Mouse (Mus musculus): ENCODE results near the gene Tmem130. TPM values are rescaled to one million over a fixed set of nuclear protein-coding genes. Genes with fewer than 3 reads are reported as not detected.

Gene Tmem130
- 0.42 and 0.90 TPM in 2 replicates for polyA plus RNA-seq (2015; fragmentation: Nextera tagmentation; extraction: Ambion mirVana)

DNA sequence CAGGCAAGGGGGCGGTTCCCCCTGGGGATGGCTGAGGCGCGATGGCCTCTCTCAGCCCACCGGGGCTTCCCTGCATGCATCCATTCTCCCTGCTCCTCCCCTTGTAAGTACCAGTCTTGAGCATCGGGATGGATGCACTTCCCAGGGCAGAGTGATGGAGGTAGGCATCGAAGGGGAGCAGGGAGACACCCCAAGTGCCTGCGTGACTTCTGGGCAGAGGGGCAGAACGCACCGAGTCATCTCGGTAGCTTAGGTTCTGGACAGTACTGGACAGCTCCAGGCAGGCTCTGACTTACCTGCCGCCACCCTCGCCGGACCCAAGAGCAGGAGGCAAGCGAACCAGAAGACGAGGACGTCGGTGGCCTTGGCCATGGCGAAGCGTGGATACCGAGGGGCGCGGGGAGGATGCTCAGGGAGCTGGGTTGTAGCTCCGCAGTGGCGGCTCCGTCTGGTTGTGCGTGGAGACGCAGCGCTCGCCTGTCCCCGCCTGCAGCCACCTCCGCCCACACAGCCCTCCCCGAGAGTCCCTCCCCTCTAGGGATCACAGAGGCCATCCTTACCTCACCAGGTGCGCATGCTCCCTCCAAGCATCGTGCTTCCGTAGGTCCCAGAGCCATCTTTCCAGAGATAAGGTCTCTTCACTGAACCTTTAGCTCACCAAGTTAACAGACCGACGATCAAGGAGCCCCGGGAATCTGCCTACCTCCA is at the start of gene Tmem130:
Gene Tmem130 (minus strand): TSS at position 658 of the 708 bp plus-strand sequence.
- ATAC-seq (ENCODE audit: low FRiP score, low TSS enrichment) = peak; percentile 37; the same call in 1 of the 2 replicates
- WGBS = 1% methylated on average over 37 of the region's 38 CpGs
- Histone ChIP-seq H3K9ac (replicated peaks; ENCODE audit: low read length) (0 out of 2 replicates have a peak within 1 kb of the TSS, but pooled peaks have one; percentile 15), H3K4me2 (replicated peaks; ENCODE audit: low read depth, low read length) (peak within 1 kb of the TSS; percentile 55), H3K4me1 (ENCODE audit: insufficient read depth, low read length) (peaks cover 9% of the 10 kb centered on the region), H3K27me3 (ENCODE audit: insufficient read depth, low read length) (peaks cover 32% of the 10 kb centered on the region), H3K4me3 (ENCODE audit: low read length) (peak within 1 kb of the TSS; percentile 35), H3K9me3 (ENCODE audit: low read length) (no peaks in the 10 kb centered on the region), H3K36me3 (ENCODE audit: insufficient read depth, low read length) (no peaks in the 10 kb centered on the region), H3K27ac (ENCODE audit: low read length) (no peak within 1 kb of the TSS)

DNA sequence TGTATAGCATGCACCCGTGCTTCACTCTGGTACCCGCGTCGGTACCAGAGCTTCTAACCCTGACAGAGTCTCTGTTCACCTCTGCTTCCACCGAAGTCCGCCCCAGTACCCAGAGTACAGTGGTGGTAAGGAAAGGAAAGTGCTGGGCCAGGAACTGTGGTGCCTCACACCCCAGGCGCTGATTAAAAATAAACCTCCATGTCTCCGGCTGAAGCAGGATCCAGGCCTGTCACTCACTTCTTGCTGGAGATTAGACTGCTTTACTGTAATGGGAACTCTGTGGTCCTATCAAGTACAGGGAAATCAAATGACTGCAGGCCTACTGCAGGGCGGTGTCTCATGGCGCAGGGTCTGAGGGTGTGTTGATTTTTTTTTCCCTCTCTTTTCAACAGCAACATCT is 45.3 kb upstream of the Tmem130 start:
- WGBS = 93% methylated on average over 10 of the region's 10 CpGs

DNA sequence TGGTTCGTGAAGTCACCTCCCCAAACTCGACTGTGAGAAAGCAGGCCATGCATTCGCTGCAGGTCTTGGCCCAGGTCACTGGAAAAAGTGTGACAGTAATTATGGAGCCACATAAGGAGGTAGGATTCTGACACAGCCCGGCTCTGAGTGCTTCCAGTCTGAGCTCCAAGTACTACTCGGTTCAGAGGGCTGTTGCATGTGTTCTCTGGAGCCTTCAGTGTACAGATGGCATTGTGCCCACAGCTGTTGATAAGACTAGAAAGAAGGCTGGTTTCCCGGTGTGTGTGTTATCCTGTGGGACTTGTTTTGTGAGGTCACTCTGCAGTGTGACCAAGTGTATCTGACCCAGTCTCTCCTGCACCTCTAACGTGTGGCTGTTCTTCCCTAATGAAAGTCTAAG is 42.6 kb upstream of the Tmem130 start:
- no peak overlapping the region for H3K4me3 ChIP-seq (ENCODE audit: low read length)
- WGBS = 92% methylated on average over 7 of the region's 7 CpGs
- no peaks in the 10 kb centered on the region for H3K4me1 ChIP-seq (ENCODE audit: insufficient read depth, low read length)
- no peaks in the 10 kb centered on the region for H3K27me3 ChIP-seq (ENCODE audit: insufficient read depth, low read length)
- no peak overlapping the region for H3K4me2 ChIP-seq (replicated peaks; ENCODE audit: low read depth, low read length)
- no peak for ATAC-seq (ENCODE audit: low FRiP score, low TSS enrichment)
- H3K9me3 ChIP-seq (ENCODE audit: low read length) = no peaks in the 10 kb centered on the region
- peaks cover 93% of the 10 kb centered on the region for H3K36me3 ChIP-seq (ENCODE audit: insufficient read depth, low read length)
- H3K9ac ChIP-seq (replicated peaks; ENCODE audit: low read length) = no peak overlapping the region
- no peak overlapping the region for H3K27ac ChIP-seq (ENCODE audit: low read length)

More for the DNA sequence above, 45.3 kb upstream of the Tmem130 start:
- Histone ChIP-seq H3K9me3 (ENCODE audit: low read length) (no peaks in the 10 kb centered on the region), H3K27ac (ENCODE audit: low read length) (no peak overlapping the region), H3K4me1 (ENCODE audit: insufficient read depth, low read length) (no peaks in the 10 kb centered on the region), H3K9ac (replicated peaks; ENCODE audit: low read length) (no peak overlapping the region), H3K4me2 (replicated peaks; ENCODE audit: low read depth, low read length) (no peak overlapping the region), H3K27me3 (ENCODE audit: insufficient read depth, low read length) (no peaks in the 10 kb centered on the region), H3K36me3 (ENCODE audit: insufficient read depth, low read length) (peaks cover 93% of the 10 kb centered on the region), H3K4me3 (ENCODE audit: low read length) (no peak overlapping the region)
- no peak for ATAC-seq (ENCODE audit: low FRiP score, low TSS enrichment)

DNA sequence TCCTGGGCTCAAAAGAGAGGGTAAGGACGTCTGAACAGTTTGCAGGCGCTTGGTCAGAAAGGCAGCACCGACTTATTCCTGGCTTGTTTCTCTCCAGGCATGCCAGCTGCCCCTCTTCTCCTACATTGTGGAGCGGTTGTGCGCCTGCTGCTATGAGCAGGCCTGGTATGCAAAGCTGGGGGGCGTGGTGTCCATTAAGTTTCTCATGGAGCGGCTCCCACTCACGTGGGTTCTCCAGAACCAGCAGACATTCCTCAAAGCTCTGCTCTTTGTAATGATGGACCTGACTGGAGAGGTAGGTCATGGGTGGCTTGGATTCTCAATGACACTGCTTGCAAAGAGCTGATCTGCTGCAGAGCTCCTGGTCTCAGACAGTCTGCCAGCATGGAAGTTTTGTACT is 41.4 kb upstream of the Tmem130 start:
- Histone ChIP-seq H3K36me3 (ENCODE audit: insufficient read depth, low read length) (peaks cover 92% of the 10 kb centered on the region), H3K9me3 (ENCODE audit: low read length) (no peaks in the 10 kb centered on the region), H3K9ac (replicated peaks; ENCODE audit: low read length) (no peak overlapping the region), H3K4me1 (ENCODE audit: insufficient read depth, low read length) (no peaks in the 10 kb centered on the region), H3K27me3 (ENCODE audit: insufficient read depth, low read length) (no peaks in the 10 kb centered on the region), H3K27ac (ENCODE audit: low read length) (no peak overlapping the region), H3K4me3 (ENCODE audit: low read length) (no peak overlapping the region), H3K4me2 (replicated peaks; ENCODE audit: low read depth, low read length) (no peak overlapping the region)
- 95% methylated on average over 8 of the region's 8 CpGs for WGBS
- ATAC-seq (ENCODE audit: low FRiP score, low TSS enrichment) = no peak

DNA sequence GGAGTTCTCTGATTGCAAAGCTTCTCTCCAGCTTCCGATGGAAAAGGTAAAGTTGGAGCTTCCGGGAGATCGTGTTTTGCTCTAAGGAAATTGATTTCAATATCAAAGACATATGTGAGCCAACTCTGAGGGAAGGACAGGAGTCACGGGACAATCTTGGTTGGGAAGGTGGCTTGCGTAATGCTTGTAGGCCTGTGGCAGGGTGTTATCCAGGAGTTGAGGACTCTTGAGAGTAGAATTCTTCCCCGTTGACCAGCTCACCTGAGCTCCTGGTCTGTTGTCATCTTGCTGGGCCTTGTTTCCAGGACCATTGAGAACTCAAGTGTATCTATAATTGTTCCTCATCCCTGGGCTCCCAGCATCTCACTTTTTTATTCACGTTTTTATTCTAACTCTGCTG is 35.5 kb upstream of the Tmem130 start:
- ATAC-seq (ENCODE audit: low FRiP score, low TSS enrichment) = no peak
- WGBS = 95% methylated on average over 7 of the region's 7 CpGs

DNA sequence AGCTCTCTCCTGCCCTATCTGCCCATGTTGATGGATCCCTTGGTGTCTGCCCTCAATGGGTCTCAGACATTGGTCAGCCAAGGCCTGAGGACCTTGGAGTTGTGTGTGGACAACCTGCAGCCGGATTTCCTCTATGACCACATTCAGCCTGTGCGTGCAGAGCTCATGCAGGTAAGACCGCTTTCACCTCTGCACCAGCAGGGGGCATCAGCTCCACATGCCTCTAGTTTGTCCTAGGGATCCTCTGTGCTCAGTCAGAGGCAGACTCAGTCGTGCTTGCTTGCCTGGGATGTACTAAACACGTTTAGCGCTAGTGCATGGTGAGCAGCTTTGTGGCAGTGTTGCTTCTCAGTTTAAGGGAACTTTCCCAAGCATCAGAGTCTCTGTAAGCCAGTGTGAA is 33.1 kb upstream of the Tmem130 start:
- Histone ChIP-seq H3K4me2 (replicated peaks; ENCODE audit: low read depth, low read length) (no peak overlapping the region), H3K4me3 (ENCODE audit: low read length) (no peak overlapping the region), H3K4me1 (ENCODE audit: insufficient read depth, low read length) (no peaks in the 10 kb centered on the region), H3K9me3 (ENCODE audit: low read length) (no peaks in the 10 kb centered on the region), H3K9ac (replicated peaks; ENCODE audit: low read length) (no peak overlapping the region), H3K36me3 (ENCODE audit: insufficient read depth, low read length) (peaks cover 92% of the 10 kb centered on the region), H3K27ac (ENCODE audit: low read length) (no peak overlapping the region), H3K27me3 (ENCODE audit: insufficient read depth, low read length) (no peaks in the 10 kb centered on the region)
- 0 out of 2 replicates have a peak, but pooled peaks have one; percentile 31 for ATAC-seq (ENCODE audit: low FRiP score, low TSS enrichment)
- 78% methylated on average over 6 of the region's 6 CpGs for WGBS

More for the DNA sequence above, 35.5 kb upstream of the Tmem130 start:
- Histone ChIP-seq H3K27me3 (ENCODE audit: insufficient read depth, low read length) (no peaks in the 10 kb centered on the region), H3K4me2 (replicated peaks; ENCODE audit: low read depth, low read length) (no peak overlapping the region), H3K27ac (ENCODE audit: low read length) (no peak overlapping the region), H3K9ac (replicated peaks; ENCODE audit: low read length) (no peak overlapping the region), H3K9me3 (ENCODE audit: low read length) (no peaks in the 10 kb centered on the region), H3K4me1 (ENCODE audit: insufficient read depth, low read length) (no peaks in the 10 kb centered on the region), H3K36me3 (ENCODE audit: insufficient read depth, low read length) (peaks cover 91% of the 10 kb centered on the region), H3K4me3 (ENCODE audit: low read length) (no peak overlapping the region)

DNA sequence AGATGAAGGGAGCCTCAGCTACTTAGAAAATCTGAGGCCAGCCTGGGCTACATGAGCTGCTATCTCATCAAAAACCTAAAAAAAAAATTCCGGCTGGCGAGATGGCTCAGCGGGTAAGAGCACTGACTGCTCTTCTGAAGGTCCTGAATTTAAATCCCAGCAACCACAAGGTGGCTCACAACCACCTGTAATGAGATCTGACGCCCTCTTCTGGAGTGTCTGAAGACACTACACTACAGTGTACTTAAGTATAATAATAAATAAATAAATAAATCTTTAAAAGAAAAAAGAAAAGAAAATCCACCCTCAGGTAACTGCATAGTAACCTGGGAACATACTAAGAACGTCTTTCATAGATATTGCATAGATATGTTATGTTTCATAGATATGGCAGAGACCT is 31.8 kb upstream of the Tmem130 start:
- H3K9me3 ChIP-seq (ENCODE audit: low read length) = no peaks in the 10 kb centered on the region
- H3K27me3 ChIP-seq (ENCODE audit: insufficient read depth, low read length) = no peaks in the 10 kb centered on the region
- no peaks in the 10 kb centered on the region for H3K4me1 ChIP-seq (ENCODE audit: insufficient read depth, low read length)
- H3K4me2 ChIP-seq (replicated peaks; ENCODE audit: low read depth, low read length) = no peak overlapping the region
- 86% methylated on average over 5 of the region's 5 CpGs for WGBS
- H3K36me3 ChIP-seq (ENCODE audit: insufficient read depth, low read length) = peaks cover 93% of the 10 kb centered on the region
- H3K4me3 ChIP-seq (ENCODE audit: low read length) = no peak overlapping the region
- no peak overlapping the region for H3K27ac ChIP-seq (ENCODE audit: low read length)
- no peak for ATAC-seq (ENCODE audit: low FRiP score, low TSS enrichment)
- H3K9ac ChIP-seq (replicated peaks; ENCODE audit: low read length) = no peak overlapping the region

DNA sequence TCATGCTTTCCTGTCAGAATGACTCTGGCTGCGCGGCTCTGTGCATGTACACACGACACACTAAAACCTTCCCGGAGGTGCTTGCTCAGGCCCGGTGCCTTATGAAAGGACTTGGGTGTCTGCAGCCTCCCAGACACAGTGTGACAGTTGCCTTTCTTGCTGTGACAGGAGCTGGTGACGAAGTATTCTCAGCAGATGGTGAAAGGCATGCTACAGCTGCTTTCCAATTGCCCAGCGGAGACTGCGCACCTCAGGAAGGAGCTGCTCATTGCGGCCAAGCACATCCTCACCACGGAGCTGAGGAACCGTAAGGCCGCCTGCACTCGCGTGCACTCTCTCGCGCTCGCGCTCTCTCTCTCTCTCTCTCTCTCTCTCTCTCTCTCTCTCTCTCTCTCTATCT is 24.8 kb upstream of the Tmem130 start:
- no peaks in the 10 kb centered on the region for H3K9me3 ChIP-seq (ENCODE audit: low read length)
- H3K4me1 ChIP-seq (ENCODE audit: insufficient read depth, low read length) = no peaks in the 10 kb centered on the region
- no peak overlapping the region for H3K4me2 ChIP-seq (replicated peaks; ENCODE audit: low read depth, low read length)
- H3K36me3 ChIP-seq (ENCODE audit: insufficient read depth, low read length) = peaks cover 94% of the 10 kb centered on the region
- H3K27me3 ChIP-seq (ENCODE audit: insufficient read depth, low read length) = no peaks in the 10 kb centered on the region
- no peak for ATAC-seq (ENCODE audit: low FRiP score, low TSS enrichment)
- WGBS = 98% methylated on average over 18 of the region's 18 CpGs
- no peak overlapping the region for H3K9ac ChIP-seq (replicated peaks; ENCODE audit: low read length)
- H3K4me3 ChIP-seq (ENCODE audit: low read length) = no peak overlapping the region
- H3K27ac ChIP-seq (ENCODE audit: low read length) = no peak overlapping the region

DNA sequence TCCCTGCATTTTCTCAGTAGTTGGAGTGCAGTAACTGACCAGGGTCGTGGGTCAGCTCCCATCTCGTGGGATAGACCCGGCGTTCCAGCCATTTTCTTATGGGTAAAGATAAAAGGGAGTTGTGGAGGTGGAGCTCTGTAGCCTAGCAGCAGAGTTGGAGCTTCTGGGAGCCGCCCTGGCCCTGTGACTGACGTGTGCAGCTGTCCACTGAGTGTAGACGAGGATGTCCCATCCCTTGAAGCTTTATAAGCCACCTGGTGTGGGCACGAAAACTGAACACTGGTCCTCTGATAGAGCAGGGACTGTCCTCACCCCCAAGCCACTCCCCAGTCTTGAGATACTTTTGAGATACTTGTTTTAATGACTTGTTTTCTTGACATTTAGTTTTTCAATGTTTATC is 19.0 kb upstream of the Tmem130 start:
- no peak for ATAC-seq (ENCODE audit: low FRiP score, low TSS enrichment)
- H3K36me3 ChIP-seq (ENCODE audit: insufficient read depth, low read length) = peaks cover 85% of the 10 kb centered on the region
- H3K27ac ChIP-seq (ENCODE audit: low read length) = no peak overlapping the region
- H3K4me2 ChIP-seq (replicated peaks; ENCODE audit: low read depth, low read length) = no peak overlapping the region
- no peaks in the 10 kb centered on the region for H3K27me3 ChIP-seq (ENCODE audit: insufficient read depth, low read length)
- no peak overlapping the region for H3K9ac ChIP-seq (replicated peaks; ENCODE audit: low read length)
- H3K9me3 ChIP-seq (ENCODE audit: low read length) = no peaks in the 10 kb centered on the region
- no peaks in the 10 kb centered on the region for H3K4me1 ChIP-seq (ENCODE audit: insufficient read depth, low read length)
- WGBS = 56% methylated on average over 8 of the region's 8 CpGs
- H3K4me3 ChIP-seq (ENCODE audit: low read length) = no peak overlapping the region

DNA sequence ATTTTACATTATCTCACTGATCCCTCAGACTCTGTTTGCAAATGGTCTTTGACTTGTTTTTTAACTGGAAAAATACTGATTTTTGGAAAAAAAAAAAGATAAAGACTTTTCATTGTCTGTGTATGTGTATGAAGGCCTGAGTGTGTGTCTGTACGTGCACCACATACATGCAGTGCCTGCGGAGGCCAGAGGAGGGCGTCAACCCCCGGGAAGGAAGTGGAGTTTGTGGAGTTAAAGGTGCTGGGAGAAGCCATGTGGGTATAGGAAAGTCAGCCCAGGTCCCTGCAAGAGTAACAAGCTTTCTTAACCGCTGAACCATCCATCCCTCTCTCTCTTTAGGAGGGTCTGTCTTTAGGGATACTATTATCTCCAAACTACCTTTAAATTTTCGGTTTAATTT is 11.6 kb upstream of the Tmem130 start:
- peaks cover 11% of the 10 kb centered on the region for H3K4me1 ChIP-seq (ENCODE audit: insufficient read depth, low read length)
- ATAC-seq (ENCODE audit: low FRiP score, low TSS enrichment) = no peak

More for the DNA sequence above, 11.6 kb upstream of the Tmem130 start:
- Histone ChIP-seq H3K9ac (replicated peaks; ENCODE audit: low read length) (no peak overlapping the region), H3K4me2 (replicated peaks; ENCODE audit: low read depth, low read length) (no peak overlapping the region), H3K36me3 (ENCODE audit: insufficient read depth, low read length) (peaks cover 57% of the 10 kb centered on the region), H3K9me3 (ENCODE audit: low read length) (no peaks in the 10 kb centered on the region), H3K4me3 (ENCODE audit: low read length) (no peak overlapping the region), H3K27me3 (ENCODE audit: insufficient read depth, low read length) (no peaks in the 10 kb centered on the region), H3K27ac (ENCODE audit: low read length) (no peak overlapping the region)
- 94% methylated on average over 6 of the region's 6 CpGs for WGBS

Data from kidney, embryonic 16.5 days (tissue).